ENCODE assay signal across 8 mouse cellular contexts in the genomic region with DNA sequence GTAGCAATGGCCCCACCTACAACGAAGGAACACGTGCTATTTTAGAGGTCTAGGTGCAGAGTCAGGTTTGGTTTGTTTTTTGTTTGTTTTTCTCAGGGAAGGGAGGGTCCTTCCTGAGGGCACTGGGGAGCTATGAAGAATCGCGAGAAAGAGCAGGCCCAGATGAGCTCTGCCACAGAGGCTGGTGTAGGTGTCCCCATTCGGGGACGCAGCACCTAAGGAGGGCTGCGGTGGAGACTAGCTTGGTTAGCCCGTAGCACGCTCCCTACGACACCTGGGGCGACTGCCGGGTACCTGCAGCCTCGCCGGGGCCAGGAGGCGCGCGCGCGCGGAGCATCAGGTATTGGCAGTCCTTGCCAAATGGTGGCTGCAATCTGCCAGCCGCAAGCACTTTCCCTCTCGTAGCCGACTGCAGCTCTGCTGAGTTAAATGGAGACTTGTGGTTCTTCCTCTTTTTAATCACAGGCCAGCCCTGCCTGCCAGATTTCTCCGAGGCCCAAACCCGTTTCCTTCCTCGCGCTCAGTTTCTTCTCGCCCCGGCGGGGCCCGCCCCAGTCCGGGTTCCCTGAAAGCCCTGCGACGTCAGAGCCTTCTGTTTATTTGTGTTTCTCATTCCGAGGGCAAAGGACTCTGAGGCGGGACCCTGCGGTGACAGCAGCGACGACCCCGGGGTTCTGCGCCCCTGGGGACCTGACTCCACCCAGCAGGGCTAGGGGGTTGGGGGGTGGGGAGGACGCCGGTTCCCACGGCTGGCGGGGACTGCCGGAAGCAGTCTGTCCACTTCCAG. TPM values are rescaled to one million over a fixed set of nuclear protein-coding genes. Genes with fewer than 3 reads are reported as not detected.
DNase-seq lines count a peak whose midpoint lies in the region; ATAC-seq and TF ChIP-seq lines count a peak whose summit lies in the region.

No protein-coding gene starts in this region.

- peaks cover 41% of the 10 kb centered on the region for H3K4me1 ChIP-seq in forebrain, embryonic 16.5 days (replicated peaks; ENCODE audit: control insufficient read depth, insufficient read depth, low read length)
- H3K4me1 ChIP-seq in hindbrain, embryonic 15.5 days (replicated peaks) = peaks cover 60% of the 10 kb centered on the region
- peaks cover 75% of the 10 kb centered on the region for H3K4me1 ChIP-seq in liver, embryonic 12.5 days

- peak overlapping the region; percentile 41 for H3K4me3 ChIP-seq in forebrain, embryonic 16.5 days (replicated peaks; ENCODE audit: low read length)
- peak overlapping the region; percentile 37 for H3K4me3 ChIP-seq in hindbrain, embryonic 15.5 days
- H3K4me3 ChIP-seq in liver, embryonic 12.5 days = peak overlapping the region; percentile 79
- peak overlapping the region; percentile 85 for H3K4me3 ChIP-seq in myocyte

- H3K36me3 ChIP-seq in forebrain, embryonic 16.5 days (ENCODE audit: control insufficient read depth, insufficient read depth) = no peaks in the 10 kb centered on the region
- H3K36me3 ChIP-seq in hindbrain, embryonic 15.5 days = no peaks in the 10 kb centered on the region
- no peaks in the 10 kb centered on the region for H3K36me3 ChIP-seq in liver, embryonic 12.5 days
- H3K36me3 ChIP-seq in myocyte (ENCODE audit: control insufficient read depth, insufficient read depth) = no peaks in the 10 kb centered on the region

- H3K4me2 ChIP-seq in forebrain, embryonic 16.5 days (ENCODE audit: low read length) = peak overlapping the region; percentile 97
- H3K4me2 ChIP-seq in hindbrain, embryonic 15.5 days = peak overlapping the region; percentile 90
- peak overlapping the region; percentile 97 for H3K4me2 ChIP-seq in liver, embryonic 12.5 days
- peak overlapping the region; percentile 75 for H3K4me2 ChIP-seq in myocyte (ENCODE audit: low read depth)

- H3K9ac ChIP-seq in forebrain, embryonic 16.5 days (replicated peaks; ENCODE audit: low read depth, low read length) = peak overlapping the region; percentile 37
- peak overlapping the region; percentile 29 for H3K9ac ChIP-seq in hindbrain, embryonic 15.5 days
- H3K9ac ChIP-seq in liver, embryonic 12.5 days = peak overlapping the region; percentile 66

- H3K9me3 ChIP-seq in forebrain, embryonic 16.5 days (ENCODE audit: control insufficient read depth, low read length) = peaks cover 2% of the 10 kb centered on the region; the same call in 1 of the 2 replicates
- no peaks in the 10 kb centered on the region for H3K9me3 ChIP-seq in hindbrain, embryonic 15.5 days
- H3K9me3 ChIP-seq in liver, embryonic 12.5 days (replicated peaks) = no peaks in the 10 kb centered on the region

- no peak for ATAC-seq in forebrain, embryonic 16.5 days
- ATAC-seq in hindbrain, embryonic 15.5 days (ENCODE audit: low FRiP score, low read depth) = no peak
- no peak for ATAC-seq in liver, embryonic 12.5 days

- H3K79me2 ChIP-seq in myocyte (ENCODE audit: control insufficient read depth, insufficient read depth) = peaks cover 27% of the 10 kb centered on the region

- 1% methylated on average over 46 of the region's 46 CpGs for WGBS in forebrain, embryonic 16.5 days
- WGBS in hindbrain, embryonic 15.5 days = under 1% methylated on average over 46 of the region's 46 CpGs
- WGBS in liver, embryonic 12.5 days (ENCODE audit: insufficient replicate concordance) = 4% methylated on average over 46 of the region's 46 CpGs

- peaks cover 31% of the 10 kb centered on the region for H3K27me3 ChIP-seq in forebrain, embryonic 16.5 days (replicated peaks; ENCODE audit: control insufficient read depth, insufficient read depth, low read length)
- H3K27me3 ChIP-seq in hindbrain, embryonic 15.5 days = peaks cover 37% of the 10 kb centered on the region
- peaks cover 24% of the 10 kb centered on the region for H3K27me3 ChIP-seq in liver, embryonic 12.5 days (replicated peaks)
- no peaks in the 10 kb centered on the region for H3K27me3 ChIP-seq in myocyte (ENCODE audit: control insufficient read depth, insufficient read depth, insufficient read length)

- no peak overlapping the region for H3K27ac ChIP-seq in forebrain, embryonic 16.5 days (ENCODE audit: low read length)
- peak overlapping the region; percentile 35; the same call in 1 of the 2 replicates for H3K27ac ChIP-seq in hindbrain, embryonic 15.5 days (replicated peaks)
- H3K27ac ChIP-seq in liver, embryonic 12.5 days = peak overlapping the region; percentile 87

- peak overlapping the region; percentile 95 for H3ac ChIP-seq in myocyte (ENCODE audit: control insufficient read depth, insufficient read length)

- peak; percentile 76 for DNase-seq in cerebellum, adult 11-12 months
- DNase-seq in cerebellum, adult 9-10 months = no peak
- peak; percentile 70 for DNase-seq in adrenal gland, postnatal 14 days
- peak; percentile 17 to 34 for DNase-seq in thymus, postnatal 10 days (ENCODE audit: low spot score in 2 of 2)

- TF ChIP-seq POLR2A in myocyte (IDR thresholded peaks at IDR 0.05; ENCODE audit: insufficient read length, low read depth) = no peak

TF ChIP-seq in myocyte, 11 proteins besides CTCF, POLR2A, EP300 and RAD21:
- TF ChIP-seq TCF3 (IDR thresholded peaks at IDR 0.05; ENCODE audit: insufficient read length, low read depth) (no peak), TCF12 (IDR thresholded peaks at IDR 0.05; ENCODE audit: insufficient read depth, poor library complexity, severe bottlenecking) (no peak), POLR2AphosphoS2 (IDR thresholded peaks at IDR 0.05; ENCODE audit: insufficient read length, low read depth) (no peak), SRF (IDR thresholded peaks at IDR 0.05; ENCODE audit: control insufficient read depth, insufficient read length, low read depth) (no peak), MYOD1 (IDR thresholded peaks at IDR 0.05; ENCODE audit: control insufficient read depth in 1 of 3, insufficient read length in 2 of 3, low read depth in 2 of 3) (no peak), USF1 (IDR thresholded peaks at IDR 0.05; ENCODE audit: low read depth) (no peak), REST (IDR thresholded peaks at IDR 0.05; ENCODE audit: insufficient read depth, insufficient read length) (no peak), MYOG (IDR thresholded peaks at IDR 0.05; ENCODE audit: control insufficient read depth in 1 of 3, insufficient read depth in 1 of 3, insufficient read length in 2 of 3, low read depth in 2 of 3) (no peak), CEBPB (IDR thresholded peaks at IDR 0.05; ENCODE audit: insufficient read depth, poor library complexity, severe bottlenecking) (no peak), E2F4 (IDR thresholded peaks at IDR 0.05; ENCODE audit: insufficient read depth) (no peak), MAX (IDR thresholded peaks at IDR 0.05; ENCODE audit: low read depth) (no peak)
TF ChIP-seq in myocyte: peak in this region for 0.

RNA-seq across cellular contexts. Expression of a gene that starts 1.1 kb away (rescaled TPM):
- total RNA-seq in adrenal gland, postnatal 14 days (2021) = 35.6 and 43.0 TPM in 2 replicates
- polyA plus RNA-seq in forebrain, embryonic 16.5 days (2015; fragmentation: Nextera tagmentation; extraction: Ambion mirVana) = 5.5 and 5.9 TPM in 2 replicates
- polyA plus RNA-seq in hindbrain, embryonic 15.5 days (2015; fragmentation: Nextera tagmentation; extraction: Ambion mirVana) = 8.0 TPM in 2 replicates
- 13.0 TPM in 2 replicates for polyA plus RNA-seq in liver, embryonic 12.5 days (2016; fragmentation: Nextera tagmentation; extraction: Ambion mirVana)
- polyA plus RNA-seq in myocyte (2012; fragmentation: generic; extraction: Trizol) = 37.4 TPM

RNA-seq across cellular contexts. Expression of a gene that starts 10.2 kb away (rescaled TPM):
- 7.1 and 8.8 TPM in 2 replicates for total RNA-seq in adrenal gland, postnatal 14 days (2021)
- polyA plus RNA-seq in forebrain, embryonic 16.5 days (2015; fragmentation: Nextera tagmentation; extraction: Ambion mirVana) = 55.7 TPM in 2 replicates
- 40.3 and 42.0 TPM in 2 replicates for polyA plus RNA-seq in hindbrain, embryonic 15.5 days (2015; fragmentation: Nextera tagmentation; extraction: Ambion mirVana)
- 6.6 and 7.3 TPM in 2 replicates for polyA plus RNA-seq in liver, embryonic 12.5 days (2016; fragmentation: Nextera tagmentation; extraction: Ambion mirVana)
- polyA plus RNA-seq in myocyte (2012; fragmentation: generic; extraction: Trizol) = 9.8 TPM
